Mouse (Mus musculus) embryo, embryonic 9.5 days (tissue): ENCODE data around the gene Apex2.
A peak's percentile ranks its signal among the peaks of the same experiment; 100 is the strongest.
"Not testable (repeated sequence)": the region's sequence is repeated elsewhere in the genome, so short reads cannot be mapped to it uniquely, and the experiment has no call there.

Source experiments
- DNase-seq: peaks from one replicate; pipeline ENCODE4 v3.0.0-alpha.2; 2017; ENCODE audit errors: extremely low spot score

The Apex2 gene

DNA sequence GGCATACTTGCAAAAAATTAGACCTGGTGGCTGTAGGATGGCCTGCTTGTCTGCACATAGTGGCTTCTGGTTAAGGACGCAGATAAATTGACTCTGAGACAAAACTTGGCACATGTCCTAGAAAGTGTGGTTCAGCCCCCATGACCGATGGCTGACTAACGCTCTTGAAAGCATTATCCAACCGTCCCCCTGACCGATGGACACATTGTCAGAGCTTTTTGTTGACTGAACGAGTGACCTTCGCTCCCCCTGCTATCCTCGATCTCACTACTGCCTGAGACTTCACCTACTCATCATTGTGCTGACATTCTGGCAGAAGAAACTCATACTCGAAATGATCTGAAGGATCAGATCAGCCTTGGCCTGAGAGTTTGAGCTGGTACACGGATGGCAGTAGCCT is 101.9 kb downstream of the Apex2 start:
- DNase-seq: not testable (repeated sequence)

- DNase-seq: not testable (repeated sequence)
These were observed 103.2 kb downstream of the Apex2 start for GRCm38 (mm10) chrX:150486314-150487030.

GRCm38 (mm10) chrX:150477854-150478780 is 111.6 kb downstream of the Apex2 start:
- peak; percentile 82 for DNase-seq

- DNase-seq: no peak
These were observed 118.3 kb downstream of the Apex2 start for GRCm38 (mm10) chrX:150471416-150471815.
